Mouse (Mus musculus) midbrain, postnatal 0 days (tissue): ENCODE data around the gene Mxra7. TPM values are rescaled to one million over a fixed set of nuclear protein-coding genes. Genes with fewer than 3 reads are reported as not detected.

Experiments
- ATAC-seq: fragments of 200-750 bp; cut with Nextera tagmentation; 2 replicates; pipeline ENCODE4 v1.8.0; 2017; ENCODE audit warnings: moderate number of reproducible peaks, mild to moderate bottlenecking, moderate TSS enrichment, moderate library complexity; ENCODE audit not compliant: low FRiP score
- DNase-seq: peaks from one replicate; pipeline ENCODE4 v3.0.0-alpha.2; 2015; ENCODE audit warnings: low spot score
- H3K27ac ChIP-seq: fragments of 300-500 bp; sonication (generic); 2 replicates; pipeline ENCODE4 v1.5.1; 2014; ENCODE audit warnings: low read depth, mild to moderate bottlenecking, low read length, mixed read lengths
- H3K27me3 ChIP-seq: fragments of 300-500 bp; sonication (generic); 2 replicates; pipeline ENCODE4 v1.6.1; 2014; ENCODE audit warnings: low read length, control low read depth, mixed read lengths; ENCODE audit not compliant: insufficient read depth
- H3K36me3 ChIP-seq: fragments of 300-500 bp; sonication (generic); 2 replicates; pipeline ENCODE4 v1.6.1; 2014; ENCODE audit warnings: low read length, control low read depth, mixed read lengths; ENCODE audit not compliant: insufficient read depth
- H3K4me1 ChIP-seq: fragments of 300-500 bp; sonication (generic); 2 replicates; pipeline ENCODE4 v1.6.1; 2014; ENCODE audit warnings: mild to moderate bottlenecking, control low read depth, antibody characterized with exemption, low read length, mixed read lengths; ENCODE audit not compliant: insufficient read depth
- H3K4me2 ChIP-seq: fragments of 300-500 bp; sonication (generic); 2 replicates; pipeline ENCODE4 v1.6.1; 2014; ENCODE audit warnings: low read depth, mild to moderate bottlenecking, low read length, mixed read lengths; ENCODE audit not compliant: poor library complexity, severe bottlenecking
- H3K4me3 ChIP-seq: fragments of 300-500 bp; sonication (generic); 2 replicates; pipeline ENCODE4 v1.5.1; 2014; ENCODE audit warnings: low read depth, mild to moderate bottlenecking, low read length, moderate library complexity
- H3K9ac ChIP-seq: fragments of 300-500 bp; sonication (generic); replicated peaks from 2 replicates; pipeline ENCODE4 v1.6.1; 2014; ENCODE audit warnings: mild to moderate bottlenecking, low read length, moderate library complexity, mixed read lengths; ENCODE audit not compliant: poor library complexity, severe bottlenecking
- H3K9me3 ChIP-seq: fragments of 300-500 bp; sonication (generic); 2 replicates; pipeline ENCODE4 v1.6.1; 2016; ENCODE audit warnings: low read length, control low read depth
- CTCF ChIP-seq: IDR thresholded peaks from 2 replicates; pipeline ENCODE4 v1.5.1; 2016; ENCODE audit warnings: antibody characterized with exemption, mild to moderate bottlenecking
- WGBS: fragments of 180-500 bp; shearing (Covaris S2); extraction: QIAGEN DNeasy Blood & Tissue Kit; methylation state at CpG from one replicate; pipeline ENCODE4 v1.1.7; 2014; 5-methylcytosine and 5-hydroxymethylcytosine counted together
- polyA plus RNA-seq: library from polyadenylated mRNA; unstranded; fragments of >200 nt; fragmentation: Nextera tagmentation; extraction: Ambion mirVana; gene quantifications from 2 replicates; pipeline ENCODE4 v1.2.1, GENCODE M21; 2015
- total RNA-seq: library from RNA; depleted of rRNA; stranded (reverse); fragments of >200 nt; gene quantifications from 2 replicates; pipeline ENCODE4 v1.2.3, GENCODE M21; 2014

The Mxra7 gene
- total and polyA plus RNA-seq, 2 experiments from 2014 or later: 23.3 to 32.1 TPM

GRCm38 (mm10) chr11:116865945-116866585 is 38.2 kb upstream of the Mxra7 start:
- H3K27ac ChIP-seq: no peak overlapping the region
- no peaks in the 10 kb centered on the region for H3K4me1 ChIP-seq
- H3K27me3 ChIP-seq: no peaks in the 10 kb centered on the region
- DNase-seq: no peak
- no peak for ATAC-seq
- no peak overlapping the region for H3K4me3 ChIP-seq
- H3K9ac ChIP-seq: no peak overlapping the region
- TF ChIP-seq CTCF: no peak
- H3K4me2 ChIP-seq: no peak overlapping the region
- peaks cover 65% of the 10 kb centered on the region for H3K36me3 ChIP-seq
- WGBS: 76% methylated on average over 12 of the region's 12 CpGs
- no peaks in the 10 kb centered on the region for H3K9me3 ChIP-seq

- no peak overlapping the region for H3K4me3 ChIP-seq
- H3K9ac ChIP-seq: no peak overlapping the region
- DNase-seq (no peak), ATAC-seq (no peak)
- TF ChIP-seq CTCF: no peak
- H3K27ac ChIP-seq: no peak overlapping the region
- WGBS: 90% methylated on average over 10 of the region's 10 CpGs
- H3K4me2 ChIP-seq: no peak overlapping the region
- no peaks in the 10 kb centered on the region for H3K4me1 ChIP-seq
- no peaks in the 10 kb centered on the region for H3K9me3 ChIP-seq
- H3K27me3 ChIP-seq: no peaks in the 10 kb centered on the region
- H3K36me3 ChIP-seq: peaks cover 77% of the 10 kb centered on the region
Measured at GRCm38 (mm10) chr11:116864444-116864843, 36.6 kb upstream of the Mxra7 start.

GRCm38 (mm10) chr11:116857183-116857850 is 29.5 kb upstream of the Mxra7 start:
- ATAC-seq (no peak), DNase-seq (no peak)
- H3K9ac ChIP-seq: no peak overlapping the region
- H3K36me3 ChIP-seq: peaks cover 35% of the 10 kb centered on the region
- no peak overlapping the region for H3K4me3 ChIP-seq
- no peak overlapping the region for H3K27ac ChIP-seq
- WGBS: 89% methylated on average over 12 of the region's 12 CpGs
- no peaks in the 10 kb centered on the region for H3K27me3 ChIP-seq
- H3K9me3 ChIP-seq: no peaks in the 10 kb centered on the region
- no peak for TF ChIP-seq CTCF
- no peak overlapping the region for H3K4me2 ChIP-seq
- peaks cover 8% of the 10 kb centered on the region; the same call in 1 of the 2 replicates for H3K4me1 ChIP-seq

GRCm38 (mm10) chr11:116854279-116854678 is 26.4 kb upstream of the Mxra7 start:
- no peak for TF ChIP-seq CTCF
- H3K27me3 ChIP-seq: no peaks in the 10 kb centered on the region
- no peak for ATAC-seq
- peak overlapping the region; percentile 98; the same call in 1 of the 2 replicates for H3K27ac ChIP-seq
- peaks cover 12% of the 10 kb centered on the region for H3K36me3 ChIP-seq
- no peak for DNase-seq
- no peaks in the 10 kb centered on the region for H3K9me3 ChIP-seq
- WGBS: 46% methylated on average over 10 of the region's 10 CpGs
- H3K4me1 ChIP-seq: peaks cover 11% of the 10 kb centered on the region; the same call in 1 of the 2 replicates
- peak overlapping the region; percentile 91 for H3K9ac ChIP-seq
- H3K4me2 ChIP-seq: peak overlapping the region; percentile 51
- peak overlapping the region; percentile 73 for H3K4me3 ChIP-seq

GRCm38 (mm10) chr11:116853512-116853928 is 25.7 kb upstream of the Mxra7 start:
- DNase-seq: peak; percentile 97
- Histone ChIP-seq H3K4me1 (peaks cover 11% of the 10 kb centered on the region; the same call in 1 of the 2 replicates), H3K4me2 (peak overlapping the region; percentile 51), H3K27ac (peak overlapping the region; percentile 98), H3K4me3 (peak overlapping the region; percentile 73), H3K9ac (peak overlapping the region; percentile 91), H3K9me3 (no peaks in the 10 kb centered on the region), H3K27me3 (no peaks in the 10 kb centered on the region), H3K36me3 (peaks cover 10% of the 10 kb centered on the region; the same call in 1 of the 2 replicates)
- no peak for TF ChIP-seq CTCF
- 1% methylated on average over 36 of the region's 36 CpGs for WGBS
- ATAC-seq: peak; percentile 93
